Mouse (Mus musculus): ENCODE measurements around the gene Clcn2. TPM values are rescaled to one million over a fixed set of nuclear protein-coding genes. Genes with fewer than 3 reads are reported as not detected.
"Not testable (repeated sequence)": the region's sequence is repeated elsewhere in the genome, so short reads cannot be mapped to it uniquely, and the experiment has no call there.

Gene Clcn2
- total RNA-seq, 2 experiments from 2014 or later: 16.8 to 52.6 TPM

GRCm38 (mm10) chr16:20671886-20672285 is 45.7 kb downstream of the Clcn2 start:
- DNase-seq (ENCODE audit: low spot score in 2 of 2): no peak

- no peak for DNase-seq (ENCODE audit: low spot score in 2 of 2)
Measured at GRCm38 (mm10) chr16:20670291-20670690, 47.3 kb downstream of the Clcn2 start.

GRCm38 (mm10) chr16:20668013-20668412 is 49.5 kb downstream of the Clcn2 start, which contains the start of gene Eif4g1:
Gene Eif4g1, plus strand, starts transcription at chr16:20668313.
- not testable (repeated sequence) for DNase-seq (ENCODE audit: low spot score in 2 of 2)

- DNase-seq (ENCODE audit: low spot score in 2 of 2): no peak
Measured at GRCm38 (mm10) chr16:20657661-20658060, 59.9 kb downstream of the Clcn2 start.

GRCm38 (mm10) chr16:20653315-20653714 is 64.2 kb downstream of the Clcn2 start:
- no peak for DNase-seq (ENCODE audit: low spot score in 2 of 2)

Other genes with a start within 250 kb of the Clcn2 start
- gene Eif2b5, start 218.9 kb downstream of the Clcn2 start, total RNA-seq (2021): 10 to 100 TPM; 58.2 to 60.1 TPM
- 10 to 100 TPM; 40.1 to 44.5 TPM for gene Dvl3, start 200.8 kb downstream of the Clcn2 start, total RNA-seq (2021)
- 100 to 1,000 TPM; 277 to 333 TPM for gene Ap2m1, start 182.3 kb downstream of the Clcn2 start, total RNA-seq (2021)
- 10 to 100 TPM; 94.3 to 94.4 TPM for gene Abcf3, start 169.2 kb downstream of the Clcn2 start, total RNA-seq (2021)
- gene Vwa5b2, start 128.3 kb downstream of the Clcn2 start, total RNA-seq (2021): 1 to 10 TPM; 1.1 to 1.2 TPM
- gene Eef1akmt4, start 106.2 kb downstream of the Clcn2 start, total RNA-seq (2021): 10 to 100 TPM in 1 of 2 experiments, 1 to 10 TPM in 1; 9.4 to 10.2 TPM
- gene Gm49333, start 106.1 kb downstream of the Clcn2 start, total RNA-seq (2021): not detected
- 10 to 100 TPM; 24.8 to 31.2 TPM for gene Alg3, start 106.0 kb downstream of the Clcn2 start, total RNA-seq (2021)
- 100 to 1,000 TPM in 1 of 2 experiments, 10 to 100 TPM in 1; 45.6 to 212 TPM for gene Camk2n2, start 96.5 kb downstream of the Clcn2 start, total RNA-seq (2021)
- gene Ece2, start 87.9 kb downstream of the Clcn2 start, total RNA-seq (2021): 10 to 100 TPM in 1 of 2 experiments, 1 to 10 TPM in 1; 9.4 to 17.1 TPM
- 100 to 1,000 TPM; 265 to 268 TPM for gene Psmd2, start 66.1 kb downstream of the Clcn2 start, total RNA-seq (2021)
- gene Eif4g1, start 49.4 kb downstream of the Clcn2 start, total RNA-seq (2021): 100 to 1,000 TPM; 358 to 386 TPM
- gene Fam131a, start 24.5 kb downstream of the Clcn2 start, total RNA-seq (2021): 10 to 100 TPM; 11.7 to 16.1 TPM
- gene Polr2h, start 81 bp downstream of the Clcn2 start, total RNA-seq (2021): 10 to 100 TPM; 28.0 to 37.1 TPM
- gene Chrd, start 15.4 kb upstream of the Clcn2 start, total RNA-seq (2021): 10 to 100 TPM in 1 of 2 experiments, 1 to 10 TPM in 1; 9.7 to 12.4 TPM
- gene Thpo, start 16.8 kb upstream of the Clcn2 start, total RNA-seq (2021): 1 to 10 TPM; 1.2 to 4.2 TPM

Measured in adrenal gland, adult 18-20 months (tissue).